Mouse (Mus musculus) kidney, adult 9 months (tissue): ENCODE data around the gene Arid5b.

Experiments used
- DNase-seq: peaks from one replicate; pipeline ENCODE4 v3.0.0; 2022

Gene Arid5b

DNA sequence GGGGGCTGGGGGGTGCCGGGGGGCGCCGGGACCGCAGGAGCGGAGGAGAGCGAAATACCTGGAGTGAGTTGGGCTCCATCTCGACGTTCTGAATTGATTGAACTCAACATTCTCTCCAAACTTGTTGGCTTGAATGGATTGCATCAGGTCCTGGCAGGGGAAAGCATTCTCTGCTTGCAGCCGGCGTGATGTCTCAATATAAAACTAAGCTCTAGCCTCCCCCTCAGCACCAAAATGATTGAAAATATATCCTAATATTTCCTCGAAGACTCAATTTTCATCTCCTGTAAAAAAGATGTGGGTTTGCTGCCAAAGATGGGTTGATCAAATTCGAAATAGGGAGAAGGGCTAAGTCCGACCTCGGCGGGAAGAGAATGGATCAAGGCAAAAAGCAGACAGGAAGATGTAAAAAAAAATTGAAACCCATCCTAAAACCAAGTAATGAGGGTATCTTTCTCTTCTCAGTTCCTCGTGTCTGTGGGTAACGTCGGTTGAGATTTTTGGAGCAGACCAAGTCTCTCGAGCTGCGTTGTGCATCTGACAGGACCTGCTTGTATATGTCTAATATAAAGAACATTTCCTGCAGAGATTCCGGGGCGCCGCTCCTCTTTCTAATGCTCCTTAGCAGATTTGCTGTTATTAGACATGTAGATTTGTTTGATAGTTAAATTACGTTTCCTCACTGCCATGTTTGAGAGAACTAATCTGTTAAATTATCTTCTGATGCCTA is at the start of gene Arid5b:
Gene Arid5b, minus strand, starts transcription at position 109 of the 730 bp plus-strand sequence.
- peak; percentile 71 for DNase-seq

DNA sequence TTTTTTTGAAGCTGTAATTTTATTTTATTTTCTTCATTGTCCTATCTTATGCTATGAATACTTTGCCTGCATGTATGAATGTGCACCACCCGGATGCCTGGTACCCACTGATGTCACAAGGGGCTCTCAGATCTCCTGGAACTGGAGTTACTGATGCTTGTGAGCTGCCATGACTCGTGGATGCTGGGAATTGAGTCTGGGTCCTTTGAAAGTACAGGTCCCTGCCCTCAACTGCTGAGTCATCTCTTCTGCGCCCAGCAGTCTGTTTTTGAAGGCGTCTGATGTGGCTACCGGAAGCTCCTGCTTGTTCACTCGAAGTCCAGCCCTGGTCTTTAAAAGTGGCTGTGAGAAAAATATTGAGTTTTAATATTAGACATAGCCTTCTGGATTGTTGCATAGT is 46.8 kb upstream of the Arid5b start:
- no peak for DNase-seq

DNA sequence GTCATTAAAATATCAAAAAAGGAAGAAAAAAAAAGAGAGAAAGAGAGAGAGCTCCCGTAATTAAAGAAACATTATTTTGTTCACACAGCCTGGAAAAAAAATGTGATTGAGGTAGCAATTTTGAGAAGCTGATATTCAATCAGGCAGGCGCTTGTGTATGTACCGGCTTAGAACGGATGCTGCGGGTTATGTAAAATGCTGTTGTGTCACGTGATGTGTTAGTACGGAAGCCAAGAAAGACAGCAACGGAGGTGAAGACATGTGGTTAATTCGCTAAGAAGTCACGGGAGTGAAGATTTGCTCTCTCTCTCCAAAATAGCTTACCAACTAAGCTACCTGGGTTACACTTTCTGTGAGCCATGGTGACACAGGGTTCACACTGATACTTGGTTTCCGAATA is 45.5 kb upstream of the Arid5b start:
- DNase-seq = no peak

DNA sequence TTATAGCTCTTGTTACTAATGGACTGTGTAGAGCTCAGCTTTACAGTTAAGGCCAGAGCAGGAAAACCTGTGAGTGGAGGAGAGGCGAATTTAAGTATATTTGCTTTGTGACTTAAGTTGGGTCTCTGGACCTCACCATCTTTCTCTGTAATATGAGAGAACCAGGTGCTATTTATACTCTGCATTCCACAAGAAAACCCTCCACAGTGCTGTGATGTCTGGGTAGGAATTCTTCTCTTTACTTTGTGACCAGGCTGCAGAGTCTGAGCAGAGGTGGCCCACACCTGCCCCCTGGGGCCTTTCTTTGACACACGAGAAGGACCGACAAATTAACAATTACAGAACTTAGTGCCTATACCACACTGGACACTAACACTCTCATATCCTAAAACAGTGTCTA is 44.6 kb upstream of the Arid5b start:
- DNase-seq = no peak

DNA sequence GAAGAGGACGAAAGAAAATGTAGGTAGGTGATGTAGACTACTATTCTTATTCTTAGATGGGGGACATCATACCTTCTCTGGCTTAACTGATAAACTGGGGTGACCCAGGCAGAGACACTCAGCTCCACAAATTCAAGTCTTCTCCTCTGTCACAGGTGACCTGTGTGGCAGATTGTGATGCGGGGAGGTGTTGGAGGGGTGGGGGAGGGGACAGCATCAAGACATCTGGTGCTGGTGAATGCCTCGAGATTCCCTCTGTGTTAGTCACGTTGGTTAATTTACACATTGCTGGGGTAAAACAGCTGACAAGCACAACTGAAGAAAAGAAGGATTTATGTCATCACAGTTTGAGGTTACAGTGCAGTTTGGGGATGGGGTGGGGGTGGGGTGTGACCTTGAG is 42.4 kb upstream of the Arid5b start:
- DNase-seq = no peak

DNA sequence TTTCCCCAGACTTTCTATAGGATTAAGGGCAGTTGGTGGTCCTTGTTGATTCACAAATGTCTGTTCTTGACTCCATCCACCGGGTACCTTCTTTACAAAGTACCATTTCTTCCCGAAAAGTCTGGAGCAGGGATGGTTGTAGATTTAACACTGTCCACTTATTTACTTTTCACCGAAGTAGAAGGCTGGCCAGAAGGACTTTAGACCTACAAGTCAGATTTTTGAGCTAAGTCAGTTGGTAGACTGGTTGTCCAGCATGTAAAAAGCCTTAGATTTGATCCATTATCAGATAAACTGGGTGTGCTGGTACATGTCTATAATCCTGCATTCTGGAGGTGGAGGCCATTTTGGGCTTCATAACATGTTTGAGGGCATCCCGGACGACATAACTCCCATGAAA is 42.0 kb upstream of the Arid5b start:
- peak; percentile 57 for DNase-seq

DNA sequence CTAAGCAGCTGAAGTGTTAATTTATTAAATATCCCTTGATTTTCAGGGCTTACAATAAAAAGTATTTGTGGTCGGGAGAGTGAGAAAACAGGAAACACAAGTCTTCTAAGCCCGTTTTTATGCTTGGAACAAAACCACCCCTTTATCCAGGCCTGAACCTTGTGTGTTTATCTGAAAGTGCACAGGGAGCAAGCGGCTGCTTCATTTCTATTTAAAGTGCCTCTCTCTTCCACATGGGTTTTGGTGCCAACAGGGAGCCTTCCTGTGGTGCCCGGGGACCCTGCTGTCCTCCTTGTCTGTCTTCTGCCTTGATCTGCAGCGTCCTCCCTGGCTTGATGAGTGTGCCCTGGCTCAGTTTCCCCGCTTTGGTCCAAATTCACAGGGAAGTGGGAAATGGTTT is 40.9 kb upstream of the Arid5b start:
- no peak for DNase-seq

DNA sequence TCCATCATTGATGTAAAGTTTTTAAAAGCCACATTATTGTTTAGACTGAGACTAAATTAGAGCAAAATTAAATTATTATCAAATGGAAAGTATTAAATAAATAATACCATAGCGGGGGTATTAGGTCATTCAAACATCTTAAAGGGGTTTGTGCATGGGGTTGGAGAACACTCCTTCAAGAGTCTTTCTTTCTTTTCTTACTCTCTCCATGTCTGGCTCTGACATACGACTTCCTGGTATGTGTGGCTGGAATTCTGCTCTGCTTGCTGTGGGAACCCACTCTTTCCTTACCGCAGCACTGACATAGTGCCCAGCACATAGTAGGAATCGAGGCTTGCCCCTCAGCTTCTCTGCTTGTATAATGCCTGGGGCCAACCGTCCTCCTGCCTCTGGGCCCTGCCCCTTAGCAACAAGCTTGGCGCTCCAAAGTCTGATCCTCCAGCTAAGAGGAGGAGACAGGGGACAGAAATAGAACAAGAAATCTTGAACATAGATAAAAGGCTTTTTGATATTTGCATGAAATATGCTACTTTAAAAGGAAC is 40.0 kb upstream of the Arid5b start:
- DNase-seq = no peak

DNA sequence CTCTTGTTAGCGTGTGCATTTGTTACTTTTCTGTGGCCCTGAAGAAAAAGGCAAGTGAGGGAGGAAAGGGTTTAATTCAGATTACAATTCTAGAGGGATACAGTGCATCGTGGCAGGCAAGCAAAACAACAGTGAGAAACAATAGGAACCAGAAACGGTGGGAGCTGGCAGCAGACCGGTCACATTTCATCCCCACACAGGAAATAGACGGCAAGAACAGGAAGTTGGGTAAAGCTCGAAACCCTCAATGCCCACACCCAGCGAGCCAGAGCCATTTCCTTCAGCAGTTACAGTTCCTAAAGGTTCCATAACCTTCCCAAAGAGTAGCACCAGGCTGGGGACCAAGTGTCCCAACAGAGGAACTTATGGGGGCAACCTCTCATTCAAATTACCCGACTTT is 34.2 kb upstream of the Arid5b start:
- no peak for DNase-seq

DNA sequence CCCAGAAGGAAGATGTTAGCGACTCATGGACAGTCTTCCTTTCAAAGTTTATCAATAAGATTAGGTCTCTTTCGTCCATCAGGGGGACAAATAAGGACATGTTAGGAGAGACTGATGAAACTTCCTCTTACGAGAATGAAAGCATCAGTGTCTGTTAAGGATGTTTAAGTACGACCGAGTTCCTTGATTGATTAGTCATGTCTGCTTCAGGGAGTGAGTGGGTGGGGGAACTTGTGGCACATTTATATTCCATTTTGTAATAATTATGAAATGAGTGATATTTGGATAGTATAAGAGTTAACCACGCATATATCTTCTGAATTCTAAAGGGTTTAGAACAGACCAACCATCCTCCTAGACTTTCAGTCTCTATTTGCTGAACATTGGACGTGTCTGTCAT is 22.5 kb upstream of the Arid5b start:
- no peak for DNase-seq

DNA sequence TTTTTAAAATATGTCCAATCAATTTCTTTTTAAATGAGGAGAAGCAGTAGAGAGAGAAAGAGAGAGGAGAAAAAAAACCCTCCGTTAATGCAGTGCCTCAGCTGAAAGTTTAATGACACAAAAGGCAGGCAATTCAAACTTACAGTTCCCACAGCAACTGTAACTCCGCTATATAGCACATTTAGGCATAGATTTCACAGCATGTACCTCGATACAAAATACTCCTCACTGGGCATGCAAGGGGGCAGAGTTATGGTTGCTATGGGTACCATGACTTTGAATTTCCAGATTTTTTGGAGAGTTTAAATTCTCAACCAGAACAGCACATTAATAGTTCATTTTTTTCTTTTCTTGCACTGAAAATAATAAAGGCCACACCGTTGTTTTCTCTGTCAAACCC is 10.9 kb upstream of the Arid5b start:
- no peak for DNase-seq

DNA sequence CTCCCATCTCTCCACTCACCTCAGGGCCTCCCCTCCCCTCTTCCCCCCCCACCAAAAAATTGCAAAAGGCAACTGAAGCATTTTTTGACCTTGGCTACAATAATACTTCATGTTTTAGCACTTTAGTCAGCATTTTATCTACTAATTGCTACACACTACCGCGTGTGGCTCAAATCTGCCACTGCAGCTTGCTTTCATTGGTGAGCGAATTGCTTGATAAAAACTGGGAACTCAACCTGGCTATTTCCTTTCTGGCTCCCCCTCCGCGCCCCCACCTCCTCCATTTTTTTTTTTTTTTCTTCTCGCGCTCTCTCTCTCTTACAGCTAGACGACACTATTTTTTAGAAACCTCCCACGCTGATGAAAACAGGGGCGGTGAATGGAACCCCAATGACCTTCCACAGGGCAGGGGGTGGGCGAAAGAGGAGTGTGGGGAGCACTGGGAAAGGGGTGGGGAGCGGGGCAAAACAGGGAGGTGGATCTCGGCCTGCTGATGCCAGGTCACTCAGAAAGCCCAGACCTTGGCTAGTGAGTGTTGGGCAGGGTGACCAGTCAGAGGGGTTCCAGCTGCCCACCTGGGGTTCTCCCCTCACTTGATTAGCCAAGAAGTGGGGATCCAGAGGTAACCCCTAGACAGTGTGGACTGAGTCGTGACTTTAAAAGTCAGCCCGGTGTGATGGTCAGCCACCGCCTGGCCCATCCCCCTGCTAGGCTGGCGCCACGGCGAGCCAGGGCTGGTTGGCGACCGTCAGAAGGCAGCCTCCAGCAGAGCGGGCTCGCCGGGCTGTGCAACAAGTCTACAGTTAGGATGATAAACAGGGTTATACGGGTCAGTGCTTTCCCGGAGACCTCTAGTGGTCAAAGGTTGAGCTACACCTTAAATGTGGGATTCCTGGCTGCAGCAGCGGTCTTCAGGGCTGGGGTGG is 4.2 kb upstream of the Arid5b start:
- peak; percentile 96 for DNase-seq

DNA sequence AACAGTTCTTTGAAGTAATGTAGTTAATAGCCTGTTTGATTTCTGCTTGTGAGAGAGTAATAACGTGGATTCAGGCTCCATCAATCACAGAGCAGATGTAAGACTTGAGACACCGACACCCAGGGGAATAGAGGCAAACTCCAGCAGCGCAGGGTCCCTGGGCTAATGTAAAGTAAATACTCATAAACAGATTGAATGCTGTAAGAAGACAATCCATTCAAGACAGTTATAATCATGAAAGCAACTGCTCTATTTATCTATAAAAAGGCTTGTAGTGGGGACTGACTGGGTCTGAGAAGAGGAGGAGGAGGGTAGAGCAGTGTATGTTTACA is 3.2 kb upstream of the Arid5b start:
- DNase-seq = peak; percentile 20

DNA sequence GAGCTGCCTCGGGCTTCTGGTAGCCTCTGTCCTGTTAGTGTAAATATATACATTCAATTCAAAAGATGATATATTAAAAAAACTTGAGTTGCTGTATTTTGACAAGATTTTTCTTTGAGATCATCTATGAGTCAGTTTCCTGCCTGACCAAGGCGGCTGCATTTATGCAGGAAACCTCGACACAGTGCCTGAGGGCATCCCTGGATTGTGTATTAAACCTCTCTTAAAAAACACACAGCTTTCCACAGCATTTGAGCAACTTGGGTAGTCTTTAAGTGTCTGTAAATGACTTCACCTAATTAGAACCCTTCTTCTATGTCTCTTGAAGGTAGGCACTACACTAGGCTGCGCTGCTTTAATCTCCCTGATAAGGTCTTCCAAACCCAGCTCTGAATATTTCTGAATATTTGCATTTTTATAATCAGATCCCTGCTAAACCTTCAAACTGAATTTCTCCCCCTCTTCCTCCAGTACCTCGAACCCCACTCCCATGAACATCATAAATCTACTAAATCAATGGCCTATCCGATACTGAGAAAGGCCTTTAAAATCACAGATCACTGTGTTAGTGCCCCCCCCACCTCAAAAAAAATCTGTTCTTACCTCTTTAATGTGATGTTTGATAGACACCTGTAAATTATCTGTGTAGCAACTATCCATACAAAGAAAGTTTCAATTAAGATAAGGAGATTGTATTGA is 2.7 kb upstream of the Arid5b start:
- DNase-seq = peak; percentile 31

DNA sequence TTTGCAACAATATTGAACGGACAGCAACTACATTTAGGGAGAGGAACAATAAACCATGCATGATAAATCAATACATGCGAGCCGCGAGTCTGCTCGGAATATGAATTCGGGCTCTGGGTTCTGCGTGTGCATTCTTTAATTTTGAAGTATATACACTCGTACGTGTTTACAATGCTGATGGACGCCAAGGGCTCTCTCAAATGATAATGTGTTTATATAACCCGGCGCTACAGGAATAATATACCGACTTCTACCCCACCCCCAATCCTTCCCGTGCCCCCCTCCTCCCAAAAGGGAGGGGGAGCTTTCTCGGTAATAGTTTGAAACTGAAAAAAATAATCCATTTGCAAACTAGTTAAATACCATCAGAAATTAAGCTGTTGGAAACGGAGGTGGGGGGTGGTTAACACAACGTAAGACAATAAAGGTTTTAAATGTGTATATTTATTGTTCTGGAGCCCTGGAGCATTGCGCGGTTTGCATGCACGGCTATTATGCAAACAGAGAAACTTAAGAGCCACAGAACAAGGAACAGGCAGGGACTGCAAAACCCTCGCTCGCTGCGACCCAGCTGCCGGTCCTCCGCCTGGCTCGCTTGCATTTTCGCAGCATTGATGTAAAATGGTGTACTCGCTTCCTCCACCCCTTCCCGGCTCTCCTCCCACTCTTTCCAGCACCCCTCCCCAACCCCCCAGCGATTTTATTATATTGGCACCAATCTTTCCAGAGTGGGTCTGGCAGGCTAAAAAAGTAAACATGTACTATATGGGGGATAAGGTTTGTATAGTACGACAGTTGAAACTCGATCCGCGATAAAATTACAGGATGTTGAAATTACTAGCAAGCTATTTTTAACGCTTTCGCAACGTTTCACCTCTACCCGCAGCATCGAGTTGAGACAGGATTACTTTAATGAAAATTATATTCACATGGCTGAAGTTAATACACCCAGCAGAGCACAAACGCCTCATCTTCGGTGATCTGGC is 1.3 kb upstream of the Arid5b start:
- peak; percentile 77 for DNase-seq

DNA sequence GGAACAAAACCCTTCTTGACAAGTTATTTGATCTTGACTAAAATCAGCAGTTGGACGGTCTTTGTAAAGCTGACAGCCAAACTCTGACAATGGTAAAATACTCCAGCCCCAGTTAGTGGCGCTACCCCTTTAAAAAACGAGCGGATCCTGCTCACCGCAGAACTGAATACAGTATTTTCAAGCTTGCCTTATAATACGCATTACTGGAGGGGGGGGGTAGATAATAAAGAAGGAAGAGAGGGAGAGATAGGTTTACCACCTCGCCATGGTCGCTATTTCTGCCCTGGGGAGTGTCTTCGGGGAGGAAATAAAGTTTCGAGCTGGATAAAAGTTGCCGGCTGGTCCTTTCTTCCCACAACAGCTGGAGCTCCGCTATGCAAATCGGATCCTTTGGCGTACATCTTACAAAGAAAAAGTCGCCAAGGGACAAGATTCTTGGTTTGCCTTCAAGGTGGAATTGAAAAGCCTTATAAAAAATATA is 829 bp downstream of the Arid5b start:
- peak; percentile 70 for DNase-seq

DNA sequence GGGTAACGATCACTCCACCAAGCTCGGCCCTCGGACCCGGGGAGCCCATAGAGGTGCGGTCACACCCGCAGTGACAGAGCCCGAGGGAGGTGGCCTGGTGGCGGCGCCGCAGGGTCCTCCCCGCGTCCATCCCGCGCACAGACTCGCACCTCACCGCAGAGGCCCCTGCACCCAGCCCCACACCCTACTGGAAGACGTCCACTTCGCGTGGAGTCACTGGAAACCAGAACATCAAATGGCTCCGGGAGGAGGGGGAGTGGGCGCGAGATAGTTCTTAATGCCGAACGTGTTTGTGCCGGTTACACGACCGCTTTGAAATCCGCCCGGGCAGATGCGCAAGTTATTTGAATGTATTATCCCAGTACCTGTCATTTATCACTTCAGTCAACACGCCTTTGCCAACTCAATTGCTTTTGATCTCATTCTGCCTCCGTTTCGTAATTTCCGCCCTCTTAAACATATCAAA is 1.5 kb downstream of the Arid5b start:
- DNase-seq = peak; percentile 61

DNA sequence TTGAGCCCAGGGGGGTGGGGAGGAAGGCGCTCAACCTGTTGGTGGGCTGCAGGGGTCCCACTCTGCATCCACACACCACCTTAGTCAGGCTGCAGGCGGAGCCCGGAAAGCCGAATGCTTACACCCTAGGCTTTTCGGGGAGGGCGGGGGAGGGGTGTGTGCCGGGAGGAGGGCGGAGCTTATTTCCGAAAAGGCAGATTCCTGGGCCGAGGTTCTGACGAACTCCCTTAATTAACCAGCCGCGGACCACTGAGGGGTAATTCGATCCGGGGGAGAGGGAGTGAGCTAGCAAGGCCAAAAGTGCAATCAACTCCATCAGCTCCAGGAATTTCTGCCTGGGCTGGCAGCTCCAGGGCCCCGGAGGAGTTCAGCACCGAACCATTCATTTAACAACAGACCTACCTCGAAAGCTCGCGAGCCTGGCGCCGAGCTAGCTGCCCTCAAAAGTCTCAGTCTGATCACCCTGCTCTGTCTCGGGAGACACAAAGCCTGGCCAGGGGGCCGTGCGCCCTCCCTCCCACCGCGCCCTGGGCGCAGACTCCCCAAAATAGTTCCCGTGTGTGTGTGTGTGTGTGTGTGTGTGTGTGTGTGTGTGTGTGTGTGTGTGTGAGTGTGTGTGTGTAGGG is 2.1 kb downstream of the Arid5b start:
- DNase-seq = peak; percentile 85

DNA sequence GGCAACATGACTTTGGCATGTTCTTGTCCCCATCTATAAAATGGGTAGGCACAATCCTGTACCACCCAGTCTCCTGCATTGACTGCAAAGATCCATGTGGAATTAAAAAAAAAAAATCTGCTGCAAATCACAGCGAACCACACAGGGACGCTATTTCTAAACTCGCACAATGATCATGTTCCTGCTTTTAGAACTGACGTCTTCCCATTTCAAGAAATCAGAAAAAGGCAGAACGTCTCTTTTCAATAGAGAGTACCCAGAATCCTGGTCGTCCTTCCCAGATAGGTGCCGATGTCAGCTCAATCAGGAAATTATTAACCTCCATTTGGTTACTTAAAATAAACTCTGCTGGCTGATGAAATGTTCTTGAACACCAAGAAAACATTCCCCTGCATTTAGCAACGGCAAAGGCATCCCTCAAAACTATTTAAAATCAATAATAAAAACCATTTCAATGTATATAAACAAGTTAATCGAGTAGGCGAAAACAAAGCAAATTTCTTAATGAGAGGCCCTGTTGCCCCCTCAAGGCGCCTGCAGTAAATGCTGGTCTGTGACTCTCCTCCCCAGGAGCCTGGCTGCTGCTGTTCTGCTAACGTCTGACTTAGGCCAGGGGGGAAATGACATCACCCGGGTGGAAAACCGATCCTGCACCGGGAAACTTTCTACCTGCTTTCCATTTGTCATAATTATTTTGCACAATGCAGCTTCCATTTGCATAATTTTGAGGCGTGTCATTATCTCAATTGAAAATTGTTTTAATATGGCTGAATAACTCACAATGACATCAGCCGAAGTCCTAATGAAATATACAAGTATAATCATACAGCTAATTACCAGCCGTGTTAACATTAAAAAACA is 3.4 kb downstream of the Arid5b start:
- peak; percentile 77 for DNase-seq

DNA sequence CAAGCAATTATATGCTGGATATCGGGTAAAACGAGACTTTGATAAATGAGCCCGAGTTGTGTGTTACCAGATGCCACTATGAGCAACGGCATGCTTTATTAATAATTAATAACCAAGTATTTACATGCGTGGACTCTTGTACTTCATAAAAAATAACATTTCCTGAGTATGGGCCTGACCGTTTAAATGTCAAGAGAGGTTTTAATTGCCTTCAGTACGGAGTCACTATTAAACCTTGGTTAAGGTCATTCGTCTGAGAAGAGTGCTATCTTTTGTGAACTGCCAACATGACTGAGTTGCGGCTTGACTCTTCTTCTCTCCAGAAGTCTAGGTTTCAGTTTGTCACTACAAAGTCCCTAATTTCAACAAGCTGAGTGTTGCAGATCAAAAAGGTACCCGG is 8.8 kb downstream of the Arid5b start:
- DNase-seq = no peak
